Mouse (Mus musculus) forebrain, embryonic 14.5 days (tissue): ENCODE measurements around the gene Gm12185. TPM values are rescaled to one million over a fixed set of nuclear protein-coding genes. Genes with fewer than 3 reads are reported as not detected.
"Not testable (repeated sequence)": the region's sequence is repeated elsewhere in the genome, so short reads cannot be mapped to it uniquely, and the experiment has no call there.

Experiments
- ATAC-seq: fragments of 200-750 bp; cut with Nextera tagmentation; 2 replicates; pipeline ENCODE4 v1.8.0; 2017; ENCODE audit warnings: mild to moderate bottlenecking, moderate library complexity
- DNase-seq: peaks from one replicate; pipeline ENCODE4 v3.0.0-alpha.2; 2015; ENCODE audit warnings: low spot score
- H3K27ac ChIP-seq: fragments of 300-500 bp; sonication (generic); 2 replicates; pipeline ENCODE4 v1.5.1; 2014; ENCODE audit warnings: low read depth, mild to moderate bottlenecking, control low read depth, low read length, moderate library complexity
- H3K27me3 ChIP-seq: fragments of 300-500 bp; sonication (generic); replicated peaks from 2 replicates; pipeline ENCODE4 v1.6.1; 2014; ENCODE audit warnings: low read length, control low read depth, mixed read lengths; ENCODE audit not compliant: control insufficient read depth, insufficient read depth
- H3K36me3 ChIP-seq: fragments of 300-500 bp; sonication (generic); 2 replicates; pipeline ENCODE4 v1.6.1; 2014; ENCODE audit warnings: low read length, control low read depth; ENCODE audit not compliant: control insufficient read depth, insufficient read depth
- H3K4me1 ChIP-seq: fragments of 300-500 bp; sonication (generic); 2 replicates; pipeline ENCODE4 v1.6.1; 2014; ENCODE audit warnings: antibody characterized with exemption, low read length, control low read depth; ENCODE audit not compliant: control insufficient read depth, insufficient read depth
- H3K4me2 ChIP-seq: fragments of 300-500 bp; sonication (generic); 2 replicates; pipeline ENCODE4 v1.6.1; 2014; ENCODE audit warnings: mild to moderate bottlenecking, control low read depth, low read length
- H3K4me3 ChIP-seq: fragments of 300-500 bp; sonication (generic); 2 replicates; pipeline ENCODE4 v1.5.1; 2014; ENCODE audit warnings: low read depth, low read length, control low read depth
- H3K9ac ChIP-seq: fragments of 300-500 bp; sonication (generic); 2 replicates; pipeline ENCODE4 v1.6.1; 2014; ENCODE audit warnings: mild to moderate bottlenecking, low read length, control low read depth, moderate library complexity
- H3K9me3 ChIP-seq: fragments of 300-500 bp; sonication (generic); replicated peaks from 2 replicates; pipeline ENCODE4 v1.6.1; 2016; ENCODE audit warnings: low read length, control low read depth, mixed read lengths; ENCODE audit not compliant: control insufficient read depth
- WGBS: fragments of 180-500 bp; shearing (Covaris S2); extraction: QIAGEN DNeasy Blood & Tissue Kit; methylation state at CpG from one replicate; pipeline ENCODE4 v1.1.7; 2014; 5-methylcytosine and 5-hydroxymethylcytosine counted together
- polyA plus RNA-seq: library from polyadenylated mRNA; unstranded; fragments of >200 nt; fragmentation: Nextera tagmentation; extraction: Ambion mirVana; gene quantifications from 2 replicates; pipeline ENCODE4 v1.2.1, GENCODE M21; 2014

Gene Gm12185
- not detected in 2 replicates for polyA plus RNA-seq

- ATAC-seq, H3K27ac ChIP-seq, H3K4me1 ChIP-seq, H3K9me3 ChIP-seq, H3K36me3 ChIP-seq, H3K4me3 ChIP-seq, H3K27me3 ChIP-seq, H3K9ac ChIP-seq, DNase-seq, H3K4me2 ChIP-seq: not testable (repeated sequence)
- 73% methylated on average over 4 of the region's 4 CpGs for whole genome bisulfite sequencing
These were observed at the start of gene Gm12185 for GRCm38 (mm10) chr11:48991740-48992520. Gm12185 (minus strand) TSS chr11:48992226.

GRCm38 (mm10) chr11:49012074-49012473 lies 20.0 kb upstream of the Gm12185 start:
- not testable (repeated sequence) for H3K4me2 ChIP-seq, DNase-seq, H3K27me3 ChIP-seq, ATAC-seq, H3K27ac ChIP-seq, H3K9ac ChIP-seq, H3K36me3 ChIP-seq, H3K4me3 ChIP-seq, H3K4me1 ChIP-seq, H3K9me3 ChIP-seq

GRCm38 (mm10) chr11:49006785-49007184 lies 14.8 kb upstream of the Gm12185 start:
- H3K9me3 ChIP-seq, H3K4me3 ChIP-seq, H3K9ac ChIP-seq, ATAC-seq, H3K4me1 ChIP-seq, DNase-seq, H3K27me3 ChIP-seq, H3K27ac ChIP-seq, H3K4me2 ChIP-seq, H3K36me3 ChIP-seq: not testable (repeated sequence)
- WGBS = 50% methylated on average over 1 of the region's 1 CpGs

GRCm38 (mm10) chr11:49006317-49006716 lies 14.3 kb upstream of the Gm12185 start:
- 86% methylated on average over 2 of the region's 2 CpGs for WGBS
- H3K4me1 ChIP-seq, H3K27ac ChIP-seq, DNase-seq, H3K9ac ChIP-seq, H3K36me3 ChIP-seq, H3K9me3 ChIP-seq, H3K4me3 ChIP-seq, H3K27me3 ChIP-seq, H3K4me2 ChIP-seq, ATAC-seq: not testable (repeated sequence)

GRCm38 (mm10) chr11:49000411-49000810 lies 8.4 kb upstream of the Gm12185 start:
- H3K4me1 ChIP-seq, ATAC-seq, H3K9ac ChIP-seq, DNase-seq, H3K9me3 ChIP-seq, H3K36me3 ChIP-seq, H3K27me3 ChIP-seq, H3K4me2 ChIP-seq, H3K4me3 ChIP-seq, H3K27ac ChIP-seq: not testable (repeated sequence)
- WGBS = 100% methylated on average over 1 of the region's 1 CpGs

GRCm38 (mm10) chr11:48994018-48994417 lies 2.0 kb upstream of the Gm12185 start, which contains the start of gene Tgtp1:
Tgtp1 (minus strand) TSS chr11:48994172.
- not testable (repeated sequence) for H3K27me3 ChIP-seq, H3K36me3 ChIP-seq, ATAC-seq, H3K9me3 ChIP-seq, H3K4me2 ChIP-seq, H3K4me3 ChIP-seq, H3K9ac ChIP-seq, H3K4me1 ChIP-seq, H3K27ac ChIP-seq, DNase-seq
- WGBS = 73% methylated on average over 2 of the region's 2 CpGs

- not testable (repeated sequence) for H3K27ac ChIP-seq, DNase-seq, H3K9ac ChIP-seq, H3K4me1 ChIP-seq, ATAC-seq, H3K4me3 ChIP-seq, H3K27me3 ChIP-seq, H3K9me3 ChIP-seq, H3K4me2 ChIP-seq, H3K36me3 ChIP-seq
- WGBS = 80% methylated on average over 10 of the region's 10 CpGs
These were observed 1.3 kb upstream of the Gm12185 start for GRCm38 (mm10) chr11:48993296-48993695.

- H3K9me3 ChIP-seq, H3K27me3 ChIP-seq, H3K4me1 ChIP-seq, H3K9ac ChIP-seq, H3K4me3 ChIP-seq, H3K36me3 ChIP-seq, ATAC-seq, H3K27ac ChIP-seq, DNase-seq, H3K4me2 ChIP-seq: not testable (repeated sequence)
- 86% methylated on average over 1 of the region's 2 CpGs for WGBS
These were observed 2.0 kb downstream of the Gm12185 start for GRCm38 (mm10) chr11:48989981-48990380.

GRCm38 (mm10) chr11:48988219-48988618 lies 3.8 kb downstream of the Gm12185 start:
- not testable (repeated sequence) for H3K9me3 ChIP-seq, H3K27ac ChIP-seq, DNase-seq, H3K9ac ChIP-seq, ATAC-seq, H3K4me1 ChIP-seq, H3K4me2 ChIP-seq, H3K27me3 ChIP-seq, H3K36me3 ChIP-seq, H3K4me3 ChIP-seq
- WGBS = 81% methylated on average over 2 of the region's 3 CpGs
